Mouse (Mus musculus) thymus, postnatal 0 days (tissue): ENCODE measurements around the gene Nol3. TPM values are rescaled to one million over a fixed set of nuclear protein-coding genes. Genes with fewer than 3 reads are reported as not detected.
"Not testable (repeated sequence)": the region's sequence is repeated elsewhere in the genome, so short reads cannot be mapped to it uniquely, and the experiment has no call there.

Source experiments
- DNase-seq: peaks from one replicate; pipeline ENCODE4 v3.0.0-alpha.2; 2015; ENCODE audit warnings: low spot score
- polyA plus RNA-seq: library from polyadenylated mRNA; unstranded; fragments of >200 nt; fragmentation: Nextera tagmentation; extraction: Ambion mirVana; gene quantifications from 2 replicates; pipeline ENCODE4 v1.2.1, GENCODE M21; 2015

The Nol3 gene
- polyA plus RNA-seq: 0.42 and 0.47 TPM in 2 replicates

- DNase-seq: no peak
These were observed at the start of gene Nol3 for GRCm38 (mm10) chr8:105275840-105276239. Gene Nol3, plus strand, starts transcription at chr8:105276140.

GRCm38 (mm10) chr8:105231503-105232320, 44.2 kb upstream of the Nol3 start:
- no peak for DNase-seq

GRCm38 (mm10) chr8:105232321-105232693, 43.6 kb upstream of the Nol3 start:
- DNase-seq: not testable (repeated sequence)

- no peak for DNase-seq
These were observed 42.6 kb upstream of the Nol3 start for GRCm38 (mm10) chr8:105233126-105233935.

- DNase-seq: no peak
These were observed 40.7 kb upstream of the Nol3 start for GRCm38 (mm10) chr8:105235206-105235605.

GRCm38 (mm10) chr8:105237442-105238142, 38.3 kb upstream of the Nol3 start:
- no peak for DNase-seq

DNA sequence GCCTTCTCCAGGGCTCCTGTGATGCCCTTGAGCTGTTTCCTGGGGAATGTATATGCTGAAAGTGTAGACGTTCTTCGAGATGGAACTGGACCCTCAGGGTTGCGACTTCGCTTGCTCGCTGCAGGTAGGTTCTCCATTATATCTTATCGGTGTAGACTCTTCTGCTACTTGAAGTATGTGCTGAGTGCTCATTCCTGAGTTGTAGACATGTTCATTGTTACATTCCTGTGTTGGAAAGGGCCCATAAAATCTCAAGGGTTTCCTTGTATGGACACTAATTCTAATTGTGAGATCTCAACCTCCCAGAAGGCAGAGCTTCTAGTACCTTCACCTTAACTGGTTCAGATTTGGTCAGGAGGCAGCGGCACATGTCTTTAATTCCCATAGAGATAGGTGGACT, 34.9 kb upstream of the Nol3 start:
- no peak for DNase-seq

GRCm38 (mm10) chr8:105251954-105252353, 24.0 kb upstream of the Nol3 start:
- no peak for DNase-seq

DNA sequence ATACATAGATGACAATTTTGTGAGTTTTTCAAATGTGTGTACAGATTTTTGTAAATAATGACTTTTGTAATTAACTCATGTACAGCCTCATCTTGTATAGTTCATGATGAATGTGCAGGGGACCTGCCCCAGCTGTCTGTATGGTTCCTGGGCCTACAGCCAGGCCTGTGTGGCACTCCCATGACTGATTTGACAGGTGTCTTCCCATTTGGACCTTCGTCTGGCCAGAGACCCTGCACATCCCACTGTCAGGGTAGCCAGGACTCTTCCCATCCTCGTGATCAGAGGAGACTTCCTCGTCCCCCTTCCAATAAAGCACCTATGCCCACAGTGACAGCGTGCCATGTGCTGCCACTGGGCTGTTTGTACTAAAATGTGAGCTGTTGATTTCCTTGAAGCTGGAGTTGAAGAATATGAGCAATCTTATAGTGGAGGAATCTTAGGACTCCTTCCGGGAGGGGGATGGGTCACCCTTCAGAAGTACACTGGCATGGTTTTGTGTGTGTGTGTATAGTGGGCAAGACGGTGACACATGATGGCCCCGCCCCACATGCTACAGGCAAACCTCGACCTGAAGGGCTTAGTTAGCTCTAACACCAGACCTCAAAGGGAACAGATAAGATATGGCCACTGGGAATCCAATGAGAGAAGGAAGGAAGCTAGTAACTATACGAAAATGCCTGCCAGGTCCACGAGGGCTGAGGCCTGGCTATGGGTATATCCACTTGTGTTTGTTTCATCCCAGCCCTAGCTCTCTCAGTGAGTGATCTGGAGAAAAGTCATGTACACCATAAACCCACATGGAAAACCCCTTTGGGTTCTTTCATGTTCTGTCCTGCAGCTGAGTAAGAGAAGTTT, 23.0 kb upstream of the Nol3 start:
- no peak for DNase-seq

- no peak for DNase-seq
These were observed 22.2 kb upstream of the Nol3 start for GRCm38 (mm10) chr8:105253766-105254151.

DNA sequence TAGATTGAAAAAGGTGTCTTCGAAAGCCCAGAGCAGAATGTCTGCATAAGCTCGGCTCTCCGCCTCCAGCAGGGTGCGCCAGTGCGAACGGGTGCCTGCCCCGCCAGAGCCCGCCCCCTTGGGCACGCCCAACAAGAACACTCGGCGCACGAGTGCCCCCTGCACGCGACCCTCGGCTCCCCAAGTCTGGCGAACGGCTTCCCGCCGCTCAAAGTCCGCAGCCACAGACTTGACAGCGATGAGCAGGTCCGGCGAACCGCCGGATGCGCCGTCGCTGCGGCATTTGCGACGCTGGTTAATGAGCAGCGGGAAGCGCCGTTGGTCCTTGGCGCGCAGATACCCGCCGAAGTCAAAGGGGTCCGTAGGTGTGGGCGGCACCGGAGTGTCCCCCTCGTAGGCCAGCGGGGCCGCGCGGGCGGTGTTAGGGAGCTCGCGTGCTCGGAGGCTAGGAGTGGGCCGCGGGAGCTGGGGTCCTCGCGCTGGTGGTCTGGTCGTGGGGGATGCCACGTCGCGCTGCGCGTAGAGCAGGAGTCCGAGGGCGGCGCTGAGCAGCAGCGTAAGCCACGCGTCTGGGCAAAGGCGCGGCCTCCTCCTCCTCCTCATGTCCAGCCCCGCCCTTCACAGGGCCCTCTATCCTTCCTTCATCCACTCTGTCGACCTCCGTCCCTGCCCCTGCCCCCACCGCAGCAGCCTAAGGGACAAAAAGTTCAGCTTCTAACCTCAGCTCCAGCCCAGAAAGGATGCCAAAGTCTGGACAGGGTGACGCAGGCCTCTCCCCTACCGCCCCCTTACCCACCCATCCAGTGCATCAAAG, 21.6 kb upstream of the Nol3 start:
- peak; percentile 91 for DNase-seq

GRCm38 (mm10) chr8:105254966-105255350, 21.0 kb upstream of the Nol3 start, which contains the start of gene B3gnt9:
Gene B3gnt9, minus strand, starts transcription at chr8:105255153.
- DNase-seq: peak; percentile 85

DNA sequence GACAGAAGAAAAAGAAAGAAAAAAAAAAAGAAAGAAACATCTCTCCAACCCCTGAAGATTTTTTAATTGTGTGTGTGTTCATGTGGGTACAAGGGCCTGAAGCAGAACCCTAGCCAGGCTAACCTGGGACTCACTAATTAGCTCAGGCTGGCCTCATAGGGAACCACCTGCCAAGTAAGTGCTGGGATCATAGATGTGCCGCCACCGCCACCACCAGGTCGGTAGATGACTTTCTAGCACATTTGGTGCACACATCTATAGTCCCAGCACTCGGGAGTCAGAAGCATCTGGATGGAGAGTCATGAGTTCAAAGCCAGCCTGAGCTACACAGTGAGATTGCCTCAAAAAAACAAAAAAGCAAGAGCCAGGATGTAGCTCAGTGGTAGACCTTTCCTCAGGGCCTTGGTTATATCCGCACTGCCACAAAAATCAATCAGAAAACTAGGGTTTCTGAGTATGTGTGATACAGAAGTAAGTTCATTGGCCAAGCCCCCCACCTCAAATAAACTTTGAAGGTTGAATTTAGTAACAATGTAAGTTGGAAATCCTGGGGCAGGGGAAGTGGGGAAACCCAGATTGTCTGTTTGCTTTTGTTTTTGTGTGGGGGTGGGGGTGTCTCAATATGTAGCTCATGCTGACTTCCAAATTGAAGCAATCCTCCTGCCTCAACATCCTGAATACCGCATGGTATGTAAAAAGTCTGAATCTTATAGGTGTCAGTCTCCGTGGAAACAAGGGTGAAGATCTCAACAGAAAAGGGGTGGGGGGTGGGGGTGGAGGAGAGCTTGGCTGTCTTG, 18.4 kb upstream of the Nol3 start:
- DNase-seq: no peak

DNA sequence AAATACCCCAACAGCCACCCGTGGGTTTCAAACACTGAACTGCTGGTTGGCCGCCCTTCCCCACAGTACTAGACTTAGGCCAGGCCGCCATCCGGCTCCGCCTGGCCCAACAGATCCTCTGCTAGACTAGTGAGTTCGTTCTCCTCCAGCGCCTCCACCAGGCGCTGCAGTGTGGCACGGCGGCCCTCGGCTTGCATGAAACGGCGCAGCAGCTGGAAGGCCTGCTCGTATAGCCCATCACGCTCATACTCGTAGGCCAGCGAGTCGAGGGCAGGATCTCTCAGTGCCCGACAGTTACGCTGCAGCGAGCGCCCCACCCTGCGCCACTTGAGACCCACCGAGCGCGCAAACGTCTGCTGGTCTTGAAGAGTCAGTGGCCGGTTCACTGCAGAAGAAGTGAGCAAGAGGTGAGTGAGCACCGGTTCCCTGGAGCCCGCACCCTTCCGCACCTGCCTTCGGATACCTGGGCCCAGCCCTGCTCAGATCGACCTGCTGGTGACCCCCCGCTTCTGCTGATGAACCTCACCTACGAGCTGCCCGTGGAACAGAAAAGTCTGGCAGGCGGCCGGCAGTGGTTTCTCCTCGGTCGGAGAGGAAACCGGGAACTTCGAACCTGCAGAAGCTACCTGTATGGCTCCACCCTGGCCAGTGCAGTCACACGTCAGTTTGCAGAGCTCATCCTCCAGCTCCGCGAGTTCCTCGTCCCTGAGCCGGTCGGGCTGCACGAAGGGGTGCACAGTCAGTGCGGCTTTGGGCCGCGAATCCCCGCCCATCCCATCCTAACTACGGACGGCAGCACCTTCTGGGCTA, 16.8 kb upstream of the Nol3 start:
- peak; percentile 6 for DNase-seq

DNA sequence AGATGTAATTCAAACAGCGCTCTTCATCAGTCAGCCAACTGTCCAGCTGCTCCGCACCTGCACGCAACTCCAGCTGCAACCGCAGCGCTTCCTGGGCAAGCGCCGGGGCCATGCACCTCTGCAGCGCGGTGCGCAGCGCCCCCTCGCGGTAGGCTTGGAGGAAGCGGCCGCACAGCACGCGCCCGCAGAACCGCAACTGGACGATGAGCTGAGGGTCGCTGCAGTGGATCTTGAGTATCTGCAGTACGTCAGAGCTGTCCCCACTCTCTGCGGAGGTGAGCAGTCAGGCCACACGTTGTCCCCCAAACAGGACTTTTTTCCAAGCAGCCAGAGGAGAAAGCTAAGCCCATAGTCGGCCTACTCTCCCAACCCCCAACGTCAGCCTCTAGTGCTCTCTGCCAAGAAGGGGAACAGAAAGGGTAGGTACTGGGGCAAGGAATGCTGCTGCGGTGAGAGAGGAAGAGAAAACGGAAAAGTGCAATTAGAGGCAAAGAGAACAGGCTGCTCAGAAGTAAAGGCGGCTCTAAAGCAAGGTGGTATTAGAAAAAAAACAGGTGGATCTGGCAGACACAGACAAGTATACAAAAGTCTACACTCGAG, 16.1 kb upstream of the Nol3 start:
- peak; percentile 88 for DNase-seq

GRCm38 (mm10) chr8:105260371-105261099, 15.4 kb upstream of the Nol3 start:
- no peak for DNase-seq

DNA sequence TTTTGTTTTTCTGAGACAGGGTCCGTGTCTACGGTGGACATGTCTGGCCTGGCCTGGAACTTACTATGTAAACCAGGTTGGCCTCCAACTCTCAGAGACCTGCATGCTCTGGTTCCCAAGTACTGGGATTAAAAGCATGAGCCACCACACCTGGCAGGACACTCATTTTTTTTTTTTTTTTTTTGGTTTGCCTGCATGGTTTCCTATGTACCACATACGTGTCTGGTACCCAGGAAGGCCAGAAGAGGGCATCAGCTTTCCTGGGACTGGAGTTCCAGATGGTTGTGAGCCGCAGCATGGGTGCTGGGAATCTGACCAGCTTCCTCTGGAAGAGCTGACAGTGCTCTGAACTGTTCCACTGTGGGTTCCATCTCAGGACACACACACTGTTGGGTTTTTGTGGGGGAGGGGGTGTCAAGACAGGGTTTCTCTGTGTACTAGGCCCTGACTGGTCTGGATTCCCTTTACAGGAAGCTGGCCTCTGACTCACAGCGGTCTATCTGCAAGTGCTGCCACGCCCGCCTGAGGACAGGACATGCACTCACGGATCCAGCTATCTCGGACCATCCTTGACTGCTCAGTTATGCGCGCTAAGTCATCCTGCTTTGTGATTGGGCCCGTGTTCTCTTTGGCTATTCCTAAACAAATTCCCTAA, 14.5 kb upstream of the Nol3 start:
- no peak for DNase-seq
